Mouse (Mus musculus) gastrocnemius, adult 8-10 months (tissue): ENCODE data around the gene Rprd2. TPM values are rescaled to one million over a fixed set of nuclear protein-coding genes. Genes with fewer than 3 reads are reported as not detected.

Source experiments
- DNase-seq, 2 experiments: peaks; one replicate each; pipeline ENCODE4 v3.0.0; 2022; ENCODE audit warnings: low spot score in 2 of 2
- microRNA-seq: library from miRNA; unstranded; fragments of <30 nt; microRNA quantifications from one replicate; pipeline ENCODE4 v1.2.0, GENCODE M21; 2022
- total RNA-seq, 4 experiments: library from RNA; stranded (reverse); gene quantifications; 2 replicates each; pipeline ENCODE4 v1.2.4; 2022

Rprd2 gene
- total RNA-seq, 4 experiments from 2014 or later = 31.2 to 38.4 (median 32.1) TPM

- peak; percentile 25 to 37 for DNase-seq
Observed at GRCm38 (mm10) chr3:95739353-95740104, 79.1 kb downstream of the Rprd2 start, which contains the start of gene Ecm1. TSS of gene Ecm1 (minus strand) at chr3:95739569.

GRCm38 (mm10) chr3:95735071-95735670 lies 83.5 kb downstream of the Rprd2 start:
- DNase-seq = no peak

- DNase-seq = peak; percentile 48 to 59
Observed at GRCm38 (mm10) chr3:95734092-95734702, 84.5 kb downstream of the Rprd2 start.

GRCm38 (mm10) chr3:95732744-95733521 lies 85.7 kb downstream of the Rprd2 start:
- no peak for DNase-seq

GRCm38 (mm10) chr3:95732297-95732696 lies 86.4 kb downstream of the Rprd2 start:
- no peak for DNase-seq

- DNase-seq = no peak
Observed at GRCm38 (mm10) chr3:95731802-95732201, 86.9 kb downstream of the Rprd2 start.

- no peak for DNase-seq
Observed at GRCm38 (mm10) chr3:95730431-95730830, 88.2 kb downstream of the Rprd2 start.

GRCm38 (mm10) chr3:95728906-95729305 lies 89.8 kb downstream of the Rprd2 start:
- DNase-seq = no peak

- no peak for DNase-seq
Observed at GRCm38 (mm10) chr3:95726696-95727358, 91.8 kb downstream of the Rprd2 start.

- DNase-seq = no peak
Observed at GRCm38 (mm10) chr3:95725863-95726262, 92.8 kb downstream of the Rprd2 start.

- DNase-seq = no peak
Observed at GRCm38 (mm10) chr3:95722386-95722785, 96.3 kb downstream of the Rprd2 start.

- DNase-seq = no peak
Observed at GRCm38 (mm10) chr3:95718153-95718552, 100.5 kb downstream of the Rprd2 start.

- DNase-seq = no peak
Observed at GRCm38 (mm10) chr3:95716075-95716474, 102.6 kb downstream of the Rprd2 start.

Small RNAs within 50 kb of the gene (microRNA-seq; reads per million reads assigned to microRNA genes)
- not detected for gene Mir7014

Other genes with a start within 250 kb of the Rprd2 start
- 10 to 100 TPM; 10.4 to 14.3 (median 11.3) TPM for gene Golph3l, start 229.9 kb downstream of the Rprd2 start, total RNA-seq
- 100 to 1,000 TPM; 104 to 118 (median 108) TPM for gene Ensa, start 193.9 kb downstream of the Rprd2 start, total RNA-seq
- 100 to 1,000 TPM in 3 of 4 experiments, 10 to 100 TPM in 1; 95.7 to 113 (median 106) TPM for gene Mcl1, start 160.1 kb downstream of the Rprd2 start, total RNA-seq
- 10 to 100 TPM; 13.8 to 23.4 (median 18.2) TPM for gene Adamtsl4, start 130.9 kb downstream of the Rprd2 start, total RNA-seq
- 10 to 100 TPM in 2 of 4 experiments, 1 to 10 TPM in 2; 6.0 to 16.6 (median 12.2) TPM for gene Ecm1, start 79.3 kb downstream of the Rprd2 start, total RNA-seq
- gene Tars2, start 58.7 kb downstream of the Rprd2 start, total RNA-seq = 10 to 100 TPM; 21.8 to 27.4 (median 26.8) TPM
- gene Prpf3, start 37.0 kb upstream of the Rprd2 start, total RNA-seq = 10 to 100 TPM; 12.8 to 18.2 (median 15.1) TPM
- gene Mrps21, start 52.7 kb upstream of the Rprd2 start, total RNA-seq = 100 to 1,000 TPM; 307 to 343 (median 325) TPM
- gene Ciart, start 63.4 kb upstream of the Rprd2 start, total RNA-seq = 10 to 100 TPM in 3 of 4 experiments, 1 to 10 TPM in 1; 9.4 to 22.7 (median 15.7) TPM
- 1 to 10 TPM; 1.1 to 2.1 (median 1.5) TPM for gene BC028528, start 73.1 kb upstream of the Rprd2 start, total RNA-seq
- 10 to 100 TPM; 44.6 to 48.2 (median 47.8) TPM for gene Aph1a, start 75.1 kb upstream of the Rprd2 start, total RNA-seq
- 100 to 1,000 TPM in 1 of 4 experiments, 10 to 100 TPM in 3; 41.8 to 112 (median 61.1) TPM for gene Car14, start 85.8 kb upstream of the Rprd2 start, total RNA-seq
- 100 to 1,000 TPM in 1 of 4 experiments, 10 to 100 TPM in 3; 76.8 to 106 (median 90.5) TPM for gene Anp32e, start 110.4 kb upstream of the Rprd2 start, total RNA-seq
- gene Plekho1, start 177.1 kb upstream of the Rprd2 start, total RNA-seq = 10 to 100 TPM; 11.3 to 16.5 (median 12.9) TPM
- 10 to 100 TPM; 11.3 to 16.8 (median 16.2) TPM for gene Vps45, start 239.6 kb upstream of the Rprd2 start, total RNA-seq